Mouse (Mus musculus) gastrocnemius, postnatal 36 days (tissue): ENCODE results near the gene Brinp3. TPM values are rescaled to one million over a fixed set of nuclear protein-coding genes. Genes with fewer than 3 reads are reported as not detected.
"Not testable (repeated sequence)": the region's sequence is repeated elsewhere in the genome, so short reads cannot be mapped to it uniquely, and the experiment has no call there.

Experiments
- DNase-seq, 2 experiments: peaks; one replicate each; pipeline ENCODE4 v3.0.0; 2022
- intact Hi-C: fragments of 180-260 bp; cut with DNase I; formaldehyde crosslinking; loops from one replicate; pipeline ENCODE4 v1.15.1; 2025
- long read RNA-seq, 2 experiments: library from polyadenylated mRNA; stranded (forward); transcript quantifications; one replicate each; pipeline ENCODE4 v2.0.0; 2021
- total RNA-seq, 2 experiments: library from RNA; stranded (reverse); gene quantifications; 2 replicates each; pipeline ENCODE4 v1.2.3; 2021

Brinp3 gene
- not detected for total RNA-seq
- long read RNA-seq, experiment 1, result 0 reads
- long read RNA-seq, experiment 2, result 0 reads

- intact Hi-C loops, result no loop called here
- no peak for DNase-seq
Observed at GRCm38 (mm10) chr1:146494681-146495331, at the start of gene Brinp3. TSS of gene Brinp3 (plus strand) at chr1:146494760.

- intact Hi-C loops, result no loop called here
- no peak for DNase-seq
Observed at GRCm38 (mm10) chr1:146494221-146494620, 339 bp upstream of the Brinp3 start.

GRCm38 (mm10) chr1:146495386-146495785 lies 826 bp downstream of the Brinp3 start:
- intact Hi-C loops, result no loop called here

GRCm38 (mm10) chr1:146497381-146498081 lies 3.0 kb downstream of the Brinp3 start:
- DNase-seq, result no peak

More at GRCm38 (mm10) chr1:146495386-146495785, 826 bp downstream of the Brinp3 start:
- no peak for DNase-seq

GRCm38 (mm10) chr1:146498085-146498779 lies 3.7 kb downstream of the Brinp3 start:
- no peak for DNase-seq
- intact Hi-C loops, result no loop called here

More at GRCm38 (mm10) chr1:146497381-146498081, 3.0 kb downstream of the Brinp3 start:
- intact Hi-C loops, result no loop called here

GRCm38 (mm10) chr1:146498780-146499114 lies 4.2 kb downstream of the Brinp3 start:
- intact Hi-C loops, result no loop called here
- DNase-seq, result no peak

- no peak for DNase-seq
- intact Hi-C loops, result no loop called here
Observed at GRCm38 (mm10) chr1:146515377-146515776, 20.8 kb downstream of the Brinp3 start.

DNA sequence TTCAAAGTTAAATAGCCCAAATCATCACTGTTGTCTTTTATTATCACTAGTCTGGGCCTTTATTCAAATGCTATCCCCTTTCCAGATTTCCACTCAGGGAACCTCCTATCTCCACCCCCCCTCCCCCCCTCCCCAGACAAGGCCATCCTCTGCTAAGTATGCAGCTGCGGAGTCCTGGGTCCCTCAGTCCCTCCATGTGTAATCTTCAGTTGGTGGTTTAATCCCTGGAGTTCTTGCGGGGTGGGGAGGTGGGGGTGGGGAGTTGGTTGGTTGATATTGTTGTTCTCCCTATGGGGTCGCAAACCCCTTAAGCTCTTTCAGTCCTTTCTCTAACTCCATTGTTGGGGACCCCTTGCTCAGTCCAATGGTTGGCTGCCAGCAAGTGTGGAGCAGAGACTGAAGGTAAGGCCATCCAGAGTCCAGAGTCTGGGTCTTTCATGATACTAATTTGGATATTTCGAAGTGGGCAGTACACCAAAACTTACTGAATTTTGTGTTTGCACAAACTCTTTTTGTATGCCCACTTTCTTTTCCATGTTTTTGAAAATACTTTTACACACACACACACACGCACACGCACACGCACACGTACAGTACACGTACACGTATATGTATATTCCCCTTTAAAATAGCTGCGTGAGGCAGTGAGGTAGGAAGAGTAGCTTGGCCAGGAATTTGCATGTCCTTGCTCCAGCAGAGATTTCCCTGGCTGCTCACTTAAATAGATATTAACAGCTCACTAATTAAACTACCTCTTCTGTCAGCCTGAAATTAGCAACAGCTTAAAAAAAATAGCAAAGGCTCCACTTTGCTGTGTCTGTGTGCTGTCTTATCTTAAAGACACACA lies 29.4 kb downstream of the Brinp3 start:
- no peak for DNase-seq
- intact Hi-C loops, result no loop called here

- no peak for DNase-seq
- intact Hi-C loops, result no loop called here
Observed at GRCm38 (mm10) chr1:146528572-146528971, 34.0 kb downstream of the Brinp3 start.

DNA sequence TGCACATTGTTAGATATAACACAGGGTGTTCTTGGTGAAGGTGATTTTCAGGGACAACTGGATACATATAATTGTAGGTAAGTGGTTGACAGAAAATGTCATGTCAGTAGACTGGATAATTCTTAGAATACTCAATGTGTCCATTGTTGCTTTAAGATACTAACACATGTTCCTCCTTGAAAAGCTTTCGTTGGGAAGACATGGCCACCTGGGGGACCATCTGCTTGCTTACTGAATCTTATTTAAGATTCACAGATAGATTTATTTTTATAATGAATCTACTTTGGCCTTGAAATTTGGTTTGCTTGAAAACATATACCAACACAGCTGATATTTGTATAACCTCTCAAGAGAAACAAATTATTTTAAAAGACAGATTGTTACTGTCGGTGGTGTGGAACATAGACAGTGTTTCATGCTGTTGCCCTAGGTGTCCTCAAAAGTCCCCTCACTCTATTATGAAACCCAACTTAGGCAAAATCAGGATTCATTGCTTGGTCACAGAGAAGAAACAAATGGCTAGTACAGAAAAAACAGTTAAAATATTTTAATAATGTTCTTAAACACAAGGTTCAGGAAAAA lies 52.4 kb downstream of the Brinp3 start:
- DNase-seq, result no peak
- intact Hi-C loops, result no loop called here

DNA sequence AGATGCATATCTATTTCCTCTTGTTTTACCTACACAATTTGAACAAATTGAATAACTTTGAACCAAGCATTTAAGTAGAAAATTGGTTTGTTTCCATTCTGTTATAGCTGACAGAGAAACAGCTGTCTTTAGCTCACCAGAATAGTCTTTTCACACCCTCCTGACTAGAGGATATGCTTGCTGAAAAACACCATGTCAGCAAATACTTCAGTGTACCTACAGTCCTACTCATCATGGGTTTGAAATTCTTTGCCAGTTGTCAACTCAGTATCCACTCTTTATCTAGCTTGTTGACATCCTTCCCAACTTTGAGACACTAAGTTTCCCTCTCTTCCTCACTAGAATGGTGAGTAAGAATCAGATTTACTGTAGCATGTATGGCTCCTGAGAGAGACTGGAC lies 62.4 kb downstream of the Brinp3 start:
- no peak for DNase-seq
- intact Hi-C loops, result no loop called here

DNA sequence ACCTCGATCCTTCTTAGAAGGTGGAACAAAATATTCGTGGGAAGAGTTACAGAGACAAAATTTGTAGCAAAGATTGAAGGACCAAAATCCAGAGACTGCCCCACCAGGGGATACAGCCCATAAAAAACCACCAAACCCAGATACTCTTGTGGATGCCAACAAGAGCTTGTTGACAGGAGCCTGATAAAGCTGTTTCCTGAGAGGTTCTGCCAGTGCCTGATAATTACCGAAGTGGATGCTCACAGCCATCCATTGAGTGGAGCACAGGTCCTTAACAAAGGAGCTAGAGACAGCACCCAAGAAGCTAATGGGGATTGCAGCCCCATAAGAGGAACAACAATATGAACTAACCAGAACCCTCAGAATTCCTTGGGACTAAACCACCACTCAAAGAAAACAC lies 67.6 kb downstream of the Brinp3 start:
- intact Hi-C loops, result no loop called here
- no peak for DNase-seq

DNA sequence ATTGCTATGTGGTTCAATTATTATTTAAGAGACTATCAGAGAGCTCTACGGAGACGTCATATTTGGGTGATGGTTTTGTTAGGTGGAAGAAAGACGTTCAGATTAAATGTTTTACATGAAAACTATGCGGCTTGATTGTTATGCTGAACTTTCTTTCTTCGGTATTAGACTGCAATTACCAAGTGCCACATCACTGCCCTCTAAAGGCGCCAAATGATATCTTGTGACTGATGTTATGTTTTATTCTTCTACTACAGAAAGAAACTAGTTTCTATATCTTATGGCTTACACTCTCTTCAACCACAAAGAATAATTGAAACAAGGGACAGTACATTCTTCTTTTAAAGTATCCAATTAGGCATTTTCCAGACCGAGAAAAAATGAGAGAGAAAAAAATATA lies 89.6 kb downstream of the Brinp3 start:
- intact Hi-C loops, result no loop called here

DNA sequence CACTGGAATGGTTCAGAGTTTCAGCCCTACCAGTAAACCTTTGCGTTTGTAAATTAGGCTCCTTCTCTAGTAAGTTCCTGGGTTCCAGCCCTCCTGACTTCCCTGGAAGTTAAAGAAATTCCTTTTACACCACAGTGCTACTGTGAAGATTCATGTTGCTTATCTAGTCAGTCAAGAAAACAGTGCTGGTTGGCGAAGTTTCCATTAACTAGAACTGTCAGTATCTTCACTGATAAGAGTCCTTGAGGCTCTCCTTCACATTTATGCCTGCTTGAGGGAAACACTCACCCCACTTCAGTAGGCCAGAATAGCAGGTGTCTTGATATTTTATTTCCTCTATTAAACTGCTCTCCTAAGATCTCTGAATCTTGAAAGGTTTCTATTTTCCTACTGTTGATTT lies 138.3 kb downstream of the Brinp3 start:
- intact Hi-C loops, result no loop called here
- DNase-seq, result no peak

More for the DNA sequence above, 89.6 kb downstream of the Brinp3 start:
- DNase-seq, result no peak

- DNase-seq, result no peak
- intact Hi-C loops, result no loop called here
Observed at GRCm38 (mm10) chr1:146657214-146657613, 162.7 kb downstream of the Brinp3 start.

DNA sequence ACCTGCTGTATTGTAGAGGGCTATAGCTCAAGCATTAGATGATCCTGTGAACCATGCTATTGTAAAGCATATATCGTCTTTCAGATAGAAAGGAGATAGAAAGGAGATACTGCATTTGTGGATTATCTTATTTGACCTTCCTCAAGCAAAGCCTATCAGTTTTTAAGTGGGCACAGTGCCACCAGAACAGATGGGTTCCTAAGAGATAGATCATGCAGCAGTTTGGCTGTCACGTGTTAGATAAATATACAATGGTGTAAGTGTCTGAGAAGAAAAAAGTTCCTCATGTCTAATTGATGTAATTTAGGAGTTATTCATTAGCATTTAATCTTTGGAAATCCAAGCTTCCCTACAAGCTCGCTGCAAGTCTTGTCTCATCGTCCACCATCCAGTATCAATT lies 206.2 kb downstream of the Brinp3 start:
- DNase-seq, result no peak
- intact Hi-C loops, result no loop called here

- intact Hi-C loops, result no loop called here
- DNase-seq, result no peak
Observed at GRCm38 (mm10) chr1:146719556-146719955, 225.0 kb downstream of the Brinp3 start.

DNA sequence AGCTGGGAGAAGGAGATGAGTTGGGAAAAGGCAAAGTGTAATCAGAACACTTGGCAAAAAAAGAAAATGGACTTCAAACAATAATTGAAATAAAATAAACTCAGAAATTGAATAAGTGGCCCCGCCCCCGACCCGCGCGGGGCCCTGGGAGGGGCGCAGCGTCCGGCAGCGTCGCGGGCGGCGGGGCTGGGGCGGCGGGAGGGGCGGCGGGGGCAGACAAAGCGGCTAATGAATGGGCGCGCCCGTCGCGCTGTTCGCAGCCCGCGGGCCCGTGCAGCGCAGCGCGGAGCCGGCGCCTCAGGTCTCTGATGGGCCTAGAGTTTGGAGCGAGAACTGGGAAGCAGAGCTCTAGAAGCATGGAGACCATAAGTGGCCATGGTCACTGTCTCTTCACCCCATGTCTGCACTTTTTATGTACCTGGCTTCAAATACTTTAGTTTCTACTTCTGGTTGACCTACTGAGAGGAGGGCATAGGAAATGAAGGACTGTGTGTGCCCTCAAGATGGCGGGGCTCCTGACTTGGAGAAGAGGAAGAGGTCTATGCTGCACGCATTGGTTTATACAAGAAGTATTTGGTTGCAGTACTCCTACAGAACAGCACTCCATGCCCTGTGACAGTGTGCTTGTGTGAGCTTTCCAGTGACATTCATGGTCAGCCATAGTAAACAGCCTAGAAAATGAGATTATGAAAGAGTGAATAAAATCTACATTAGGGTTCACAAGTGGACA lies 230.4 kb downstream of the Brinp3 start:
- DNase-seq, intact Hi-C loops: not testable (repeated sequence)

DNA sequence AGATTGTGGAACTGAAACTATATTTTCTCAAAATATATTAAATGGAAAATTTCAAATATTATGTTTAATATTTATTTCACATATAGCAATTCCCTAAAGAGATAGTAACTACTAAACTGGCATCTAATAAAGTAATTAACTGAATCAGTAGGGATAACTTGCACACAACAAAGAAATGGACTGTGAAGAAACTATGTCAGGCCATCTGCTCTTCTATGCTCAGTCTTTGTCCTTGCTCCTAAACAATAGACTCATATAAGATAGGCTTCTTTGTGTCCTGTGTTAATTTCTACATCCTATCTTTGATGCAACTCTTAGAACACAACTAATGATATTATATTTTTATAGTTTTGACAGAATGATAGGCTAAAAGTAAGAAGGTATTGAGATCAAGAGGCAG lies 256.5 kb downstream of the Brinp3 start:
- intact Hi-C loops, result no loop called here
- DNase-seq, result no peak

DNA sequence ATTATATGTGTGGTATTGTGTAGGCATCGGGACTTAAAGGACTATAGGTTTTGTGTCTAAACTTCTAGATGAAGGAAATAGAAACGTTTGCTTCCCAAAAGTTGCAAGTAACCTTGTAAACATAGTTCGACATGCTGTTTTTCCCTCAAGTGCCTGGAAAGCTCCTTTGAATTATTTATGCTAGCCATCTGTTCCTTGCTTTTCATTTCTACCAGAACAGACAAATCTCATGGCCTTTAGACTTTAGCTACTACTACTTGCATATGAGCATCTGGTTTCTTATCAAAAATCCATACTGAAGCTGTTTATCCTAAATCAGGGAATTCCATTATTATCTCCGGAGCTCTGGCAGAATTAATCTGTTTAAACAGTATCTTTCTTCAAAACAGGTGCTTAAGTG lies 288.7 kb downstream of the Brinp3 start:
- no peak for DNase-seq
- intact Hi-C loops, result no loop called here
